Mouse (Mus musculus) liver (tissue): ENCODE results near the gene Gm17387.
"Not testable (repeated sequence)": the region's sequence is repeated elsewhere in the genome, so short reads cannot be mapped to it uniquely, and the experiment has no call there.

ENCODE experiments used
- DNase-seq: peaks from one replicate; pipeline ENCODE4 v3.0.0-alpha.2; 2020; ENCODE audit warnings: mixed read lengths

Gene Gm17387

GRCm38 (mm10) chr7:141016707-141017697 lies 11.9 kb upstream of the Gm17387 start:
- no peak for DNase-seq

GRCm38 (mm10) chr7:141017824-141018223 lies 11.1 kb upstream of the Gm17387 start, which contains the start of gene Ifitm6:
Gene Ifitm6 (minus strand): TSS chr7:141017924.
- not testable (repeated sequence) for DNase-seq

- DNase-seq = no peak
Observed at GRCm38 (mm10) chr7:141019028-141019427, 9.9 kb upstream of the Gm17387 start.

- DNase-seq = no peak
Observed at GRCm38 (mm10) chr7:141021489-141022449, 7.2 kb upstream of the Gm17387 start.

GRCm38 (mm10) chr7:141024865-141025838 lies 3.8 kb upstream of the Gm17387 start:
- no peak for DNase-seq

GRCm38 (mm10) chr7:141026097-141026739 lies 2.7 kb upstream of the Gm17387 start:
- no peak for DNase-seq

GRCm38 (mm10) chr7:141026740-141027098 lies 2.2 kb upstream of the Gm17387 start:
- DNase-seq = no peak

GRCm38 (mm10) chr7:141030390-141030789 lies 1.5 kb downstream of the Gm17387 start:
- DNase-seq = no peak

GRCm38 (mm10) chr7:141032458-141033167 lies 3.7 kb downstream of the Gm17387 start:
- peak; percentile 36 for DNase-seq

- DNase-seq = not testable (repeated sequence)
Observed at GRCm38 (mm10) chr7:141036624-141037023, 7.7 kb downstream of the Gm17387 start.

GRCm38 (mm10) chr7:141038090-141039032 lies 9.4 kb downstream of the Gm17387 start:
- DNase-seq = peak; percentile 49

GRCm38 (mm10) chr7:141039386-141040107 lies 10.6 kb downstream of the Gm17387 start:
- DNase-seq = no peak

GRCm38 (mm10) chr7:141040867-141041606 lies 12.1 kb downstream of the Gm17387 start:
- no peak for DNase-seq

- peak; percentile 49 for DNase-seq
Observed at GRCm38 (mm10) chr7:141041661-141042060, 12.7 kb downstream of the Gm17387 start.

- DNase-seq = peak; percentile 55
Observed at GRCm38 (mm10) chr7:141042539-141042938, 13.6 kb downstream of the Gm17387 start.

- peak; percentile 53 for DNase-seq
Observed at GRCm38 (mm10) chr7:141046931-141047580, 18.1 kb downstream of the Gm17387 start.

- peak; percentile 59 for DNase-seq
Observed at GRCm38 (mm10) chr7:141047581-141048225, 18.8 kb downstream of the Gm17387 start.
